Mouse (Mus musculus) bone marrow macrophage, adult 2 months (primary cell): ENCODE data around the gene Gm28308. TPM values are rescaled to one million over a fixed set of nuclear protein-coding genes. Genes with fewer than 3 reads are reported as not detected.

Experiments
- H3K27ac ChIP-seq: 2 replicates; pipeline ENCODE4 v1.5.1; 2012; ENCODE audit warnings: low read depth, low read length; ENCODE audit not compliant: insufficient read depth
- H3K4me1 ChIP-seq: 2 replicates; pipeline ENCODE4 v1.6.1; 2012; ENCODE audit warnings: low read length; ENCODE audit not compliant: control insufficient read depth, insufficient read depth
- H3K4me3 ChIP-seq: 2 replicates; pipeline ENCODE4 v1.5.1; 2012; ENCODE audit warnings: mild to moderate bottlenecking, low read length, moderate library complexity; ENCODE audit not compliant: insufficient read depth
- CTCF ChIP-seq: IDR thresholded peaks from 2 replicates; pipeline ENCODE4 v1.5.1; 2012; ENCODE audit warnings: low read depth, mild to moderate bottlenecking, low read length, moderate library complexity
- POLR2A ChIP-seq: IDR thresholded peaks from 2 replicates; pipeline ENCODE4 v1.6.1; 2012; ENCODE audit warnings: mild to moderate bottlenecking, low read depth, low read length, borderline replicate concordance
- polyA plus RNA-seq: library from polyadenylated mRNA; stranded (reverse); fragments of >200 nt; gene quantifications from 2 replicates; pipeline ENCODE4 v1.2.4, GENCODE M21; 2012; ENCODE audit not compliant: missing spikeins, insufficient read depth, insufficient read length

Gene Gm28308
- polyA plus RNA-seq, 1 experiment: not detected

DNA sequence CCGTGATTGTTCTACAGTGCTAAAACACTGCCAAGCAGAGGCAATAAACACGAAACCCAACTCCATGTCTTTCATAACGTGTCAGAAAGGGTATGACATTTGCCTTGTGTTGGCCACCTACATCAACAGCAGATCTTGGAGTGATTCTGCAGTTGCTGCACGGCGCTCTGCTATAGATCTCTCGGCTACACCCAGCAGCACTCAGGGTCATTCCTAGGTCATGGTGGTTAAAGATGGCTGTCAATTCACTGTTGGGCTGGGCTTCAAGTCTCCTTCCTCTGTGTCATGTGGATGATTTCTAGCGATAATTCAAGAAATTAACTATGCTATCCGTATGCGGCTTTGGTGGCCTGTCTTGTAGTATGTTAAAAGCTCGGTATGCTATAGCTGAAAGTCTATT, 74.6 kb downstream of the Gm28308 start:
- Histone ChIP-seq H3K4me3 (no peak overlapping the region), H3K27ac (no peak overlapping the region), H3K4me1 (peaks cover 4% of the 10 kb centered on the region)
- TF ChIP-seq CTCF (no peak), POLR2A (no peak)

DNA sequence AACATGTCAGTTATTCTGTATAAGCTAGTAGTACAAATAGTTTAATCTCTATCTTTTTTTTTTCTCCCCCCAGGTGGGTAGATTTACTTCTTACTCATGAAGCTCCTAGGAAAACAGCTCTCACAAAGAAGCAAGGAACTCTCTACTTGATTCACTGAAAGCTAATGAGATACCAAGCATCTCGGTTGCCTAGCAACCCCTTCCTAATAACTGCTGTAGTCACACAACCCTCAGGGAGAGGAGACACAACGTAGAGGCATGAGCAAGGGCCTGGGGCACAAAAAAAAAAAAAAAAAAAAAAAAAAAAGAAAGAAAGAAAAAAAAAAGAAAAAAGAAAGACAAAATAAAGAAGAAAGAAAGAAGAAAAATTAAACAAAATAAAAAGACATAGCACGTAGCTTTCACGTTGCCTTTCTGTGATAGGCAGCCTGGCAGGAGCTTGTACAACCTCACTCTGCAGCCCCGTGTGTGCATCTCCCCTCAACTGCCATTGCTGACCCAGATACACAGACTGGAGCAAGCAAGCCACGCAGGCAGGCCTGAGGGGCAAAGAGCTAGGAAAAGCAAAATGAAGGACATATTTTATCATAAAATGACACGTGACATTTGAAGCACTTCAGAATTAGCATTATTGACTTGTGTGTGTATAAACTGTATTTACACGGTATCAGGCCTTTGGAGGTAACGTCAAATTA, 75.2 kb downstream of the Gm28308 start:
- Histone ChIP-seq H3K4me3 (no peak overlapping the region), H3K27ac (no peak overlapping the region), H3K4me1 (peaks cover 4% of the 10 kb centered on the region)
- TF ChIP-seq CTCF (no peak), POLR2A (no peak)

DNA sequence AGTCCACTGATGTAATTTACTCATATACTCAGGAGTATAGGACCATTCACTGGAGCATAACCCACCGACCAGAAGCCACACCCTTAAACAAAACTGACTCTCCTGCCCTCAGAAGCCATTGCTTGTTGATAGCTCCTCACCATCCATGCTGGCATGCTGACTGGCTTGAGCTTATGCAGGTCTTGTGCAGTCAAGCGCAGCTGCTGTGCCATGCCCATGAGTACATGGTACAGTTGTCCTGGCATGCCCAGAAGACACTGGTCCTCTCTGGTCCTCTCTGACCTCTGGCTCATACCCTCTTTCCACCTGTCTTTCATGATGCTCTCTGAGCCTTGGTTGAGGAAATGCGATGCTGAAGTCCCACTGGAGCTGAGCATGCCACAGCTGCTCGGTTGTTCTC, 89.5 kb downstream of the Gm28308 start:
- H3K4me3 ChIP-seq: no peak overlapping the region
- TF ChIP-seq POLR2A (no peak), CTCF (no peak)
- H3K27ac ChIP-seq: no peak overlapping the region
- H3K4me1 ChIP-seq: no peaks in the 10 kb centered on the region

DNA sequence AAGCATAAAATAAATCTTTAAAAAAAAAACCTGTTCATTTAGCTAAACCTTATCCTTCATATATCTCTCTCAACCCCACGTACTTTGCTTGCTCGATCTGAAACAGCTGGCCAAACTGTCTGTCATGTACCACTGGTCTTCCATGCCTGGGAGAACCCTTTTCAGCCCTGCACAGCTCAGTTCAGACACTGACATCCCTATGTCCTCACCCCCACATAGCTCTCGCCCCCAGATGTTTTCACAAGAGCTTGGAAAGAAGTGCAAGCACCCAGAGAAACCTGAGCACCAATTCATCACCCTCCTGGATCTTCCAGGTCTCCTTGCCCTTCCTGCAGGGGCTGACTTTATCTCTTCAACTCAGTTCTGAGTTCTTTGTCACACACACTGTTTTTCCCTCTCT, 92.0 kb downstream of the Gm28308 start:
- Histone ChIP-seq H3K4me3 (no peak overlapping the region), H3K27ac (no peak overlapping the region), H3K4me1 (no peaks in the 10 kb centered on the region)
- TF ChIP-seq POLR2A (no peak), CTCF (no peak)

DNA sequence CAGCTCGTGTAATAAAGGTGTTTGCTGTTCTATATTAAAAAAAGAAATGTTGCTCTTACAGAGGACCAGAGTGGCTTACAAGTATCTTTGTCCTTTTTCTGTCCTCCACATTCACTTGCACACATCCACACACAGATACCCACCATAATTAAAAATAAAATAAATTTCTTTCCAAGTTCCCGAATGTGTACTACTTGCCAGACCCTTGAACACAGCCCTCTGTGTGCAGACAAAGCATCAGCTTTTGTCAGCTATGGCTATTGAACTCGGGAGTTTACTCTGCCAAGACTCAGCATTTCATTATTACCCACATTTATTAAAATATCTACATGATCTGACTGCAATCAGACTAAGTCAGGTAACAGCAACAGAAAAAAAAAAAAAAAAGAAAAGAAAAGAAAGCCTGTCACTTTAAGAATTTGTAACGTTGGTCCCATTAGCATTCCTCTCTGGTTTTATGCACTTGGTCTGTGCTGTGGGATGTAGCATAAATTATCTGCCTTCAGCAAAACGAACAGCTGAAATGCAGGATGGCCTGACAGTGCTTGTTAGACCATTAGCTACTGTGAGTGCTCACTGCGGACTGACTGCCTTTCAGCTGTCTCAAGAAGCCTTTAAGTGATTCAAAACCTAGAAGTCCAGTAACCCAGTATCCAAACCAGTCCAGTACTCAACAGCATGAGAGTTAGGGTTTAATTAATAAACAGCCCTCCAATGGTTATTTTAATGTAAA, 94.1 kb downstream of the Gm28308 start:
- TF ChIP-seq CTCF (no peak), POLR2A (no peak)
- H3K4me1 ChIP-seq: no peaks in the 10 kb centered on the region

DNA sequence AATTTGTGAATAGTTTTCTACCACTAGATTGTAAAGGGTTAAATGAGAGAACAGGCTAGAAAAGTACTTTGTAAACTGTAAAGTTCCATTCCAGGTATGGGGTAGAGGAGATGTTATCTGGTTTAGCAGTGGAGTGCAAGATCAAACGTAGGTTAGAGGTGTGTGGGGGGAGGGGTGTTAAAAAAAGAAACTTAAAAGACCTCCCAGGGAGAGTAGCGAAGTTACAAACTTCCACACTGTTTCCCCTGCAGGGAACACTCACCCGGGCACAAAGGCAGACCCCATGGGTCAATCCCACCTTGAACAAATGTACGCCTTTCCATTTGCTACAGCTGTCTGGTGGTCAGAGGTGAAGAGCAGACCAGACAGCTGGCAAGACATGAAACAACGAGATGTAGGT, 97.2 kb downstream of the Gm28308 start:
- TF ChIP-seq CTCF (no peak), POLR2A (no peak)
- Histone ChIP-seq H3K4me1 (no peaks in the 10 kb centered on the region), H3K27ac (no peak overlapping the region), H3K4me3 (no peak overlapping the region)

More for the DNA sequence above, 94.1 kb downstream of the Gm28308 start:
- Histone ChIP-seq H3K27ac (no peak overlapping the region), H3K4me3 (no peak overlapping the region)

Other genes starting within 250 kb of the Gm28308 start
- gene Skap2, start 200.8 kb downstream of the Gm28308 start, polyA plus RNA-seq: 253 and 257 TPM in 2 replicates
- gene Hoxa1, start 55.0 kb downstream of the Gm28308 start, polyA plus RNA-seq: 1.1 and 2.2 TPM in 2 replicates
- not detected in 2 replicates for gene Hoxa2, start 48.5 kb downstream of the Gm28308 start, polyA plus RNA-seq
- gene 5730596B20Rik, start 35.8 kb downstream of the Gm28308 start, polyA plus RNA-seq: not detected in 2 replicates
- 1.0 and 1.2 TPM in 2 replicates for gene Hoxa4, start 21.6 kb downstream of the Gm28308 start, polyA plus RNA-seq
- gene Hoxa5, start 8.8 kb downstream of the Gm28308 start, polyA plus RNA-seq: not detected in 2 replicates
- gene Hoxa6, start 4.6 kb downstream of the Gm28308 start, polyA plus RNA-seq: not detected in 2 replicates
- not detected in 2 replicates for gene Hoxa3, start within 50 bp of the Gm28308 start, polyA plus RNA-seq
- not detected in 2 replicates for gene Hoxa7, start 8.5 kb upstream of the Gm28308 start, polyA plus RNA-seq
- not detected in 2 replicates for gene Hoxa9, start 17.8 kb upstream of the Gm28308 start, polyA plus RNA-seq
- 0.54 TPM in 1 of 2 replicates, not detected in the other for gene Hoxa10, start 27.5 kb upstream of the Gm28308 start, polyA plus RNA-seq
- 0.25 TPM in 1 of 2 replicates, not detected in the other for gene Hoxa11, start 32.5 kb upstream of the Gm28308 start, polyA plus RNA-seq
- not detected in 2 replicates for gene Hoxa13, start 47.5 kb upstream of the Gm28308 start, polyA plus RNA-seq
- not detected in 2 replicates for gene Evx1, start 100.2 kb upstream of the Gm28308 start, polyA plus RNA-seq